Mouse (Mus musculus) megakaryocyte, embryonic 14.5 days (primary cell): ENCODE measurements around the gene Myl12a.

Source experiments
- FLI1 ChIP-seq: IDR thresholded peaks from 2 replicates; pipeline ENCODE4 v1.6.1; 2012; ENCODE audit warnings: low read length, inconsistent platforms, mixed read lengths
- GATA1 ChIP-seq: IDR thresholded peaks from 3 replicates; pipeline ENCODE4 v1.6.1; 2012; ENCODE audit warnings: mixed read lengths, low read length, inconsistent platforms, borderline replicate concordance

GRCm38 (mm10) chr17:70967646-70968045 is 35.0 kb downstream of the Myl12a start:
- TF ChIP-seq GATA1 (no peak), FLI1 (no peak)
